Mouse (Mus musculus) embryonic facial prominence, embryonic 15.5 days (tissue): ENCODE results near the gene Clic5. TPM values are rescaled to one million over a fixed set of nuclear protein-coding genes. Genes with fewer than 3 reads are reported as not detected.

Source experiments
- ATAC-seq: fragments of 200-750 bp; cut with Nextera tagmentation; 2 replicates; pipeline ENCODE4 v1.8.0; 2017; ENCODE audit warnings: low read depth, moderate TSS enrichment; ENCODE audit not compliant: insufficient number of reproducible peaks, low FRiP score, low TSS enrichment
- H3K27ac ChIP-seq: fragments of 300-500 bp; sonication (generic); replicated peaks from 2 replicates; pipeline ENCODE4 v1.5.1; 2015; ENCODE audit warnings: mild to moderate bottlenecking, inconsistent platforms
- H3K27me3 ChIP-seq: fragments of 300-500 bp; sonication (generic); 2 replicates; pipeline ENCODE4 v1.6.1; 2015; ENCODE audit warnings: inconsistent platforms
- H3K36me3 ChIP-seq: fragments of 300-500 bp; sonication (generic); 2 replicates; pipeline ENCODE4 v1.6.1; 2015; ENCODE audit warnings: mild to moderate bottlenecking, inconsistent platforms
- H3K4me1 ChIP-seq: fragments of 300-500 bp; sonication (generic); 2 replicates; pipeline ENCODE4 v1.6.1; 2015; ENCODE audit warnings: inconsistent platforms
- H3K4me2 ChIP-seq: fragments of 300-500 bp; sonication (generic); replicated peaks from 2 replicates; pipeline ENCODE4 v1.6.1; 2015; ENCODE audit warnings: mild to moderate bottlenecking, inconsistent platforms
- H3K4me3 ChIP-seq: fragments of 300-500 bp; sonication (generic); replicated peaks from 2 replicates; pipeline ENCODE4 v1.5.1; 2015; ENCODE audit warnings: mild to moderate bottlenecking, inconsistent platforms
- H3K9ac ChIP-seq: fragments of 300-500 bp; sonication (generic); 2 replicates; pipeline ENCODE4 v1.6.1; 2015; ENCODE audit warnings: inconsistent platforms
- H3K9me3 ChIP-seq: fragments of 300-500 bp; sonication (generic); replicated peaks from 2 replicates; pipeline ENCODE4 v1.6.1; 2016; ENCODE audit warnings: inconsistent platforms
- WGBS: fragments of 180-500 bp; shearing (Covaris S2); methylation state at CpG from one replicate; pipeline ENCODE4 v1.1.7; 2015; 5-methylcytosine and 5-hydroxymethylcytosine counted together
- polyA plus RNA-seq: library from polyadenylated mRNA; unstranded; fragments of >200 nt; fragmentation: Nextera tagmentation; extraction: Ambion mirVana; gene quantifications from 2 replicates; pipeline ENCODE4 v1.2.1, GENCODE M21; 2015

Clic5 gene
- polyA plus RNA-seq, 1 experiment from 2014 or later: 1.1 TPM

DNA sequence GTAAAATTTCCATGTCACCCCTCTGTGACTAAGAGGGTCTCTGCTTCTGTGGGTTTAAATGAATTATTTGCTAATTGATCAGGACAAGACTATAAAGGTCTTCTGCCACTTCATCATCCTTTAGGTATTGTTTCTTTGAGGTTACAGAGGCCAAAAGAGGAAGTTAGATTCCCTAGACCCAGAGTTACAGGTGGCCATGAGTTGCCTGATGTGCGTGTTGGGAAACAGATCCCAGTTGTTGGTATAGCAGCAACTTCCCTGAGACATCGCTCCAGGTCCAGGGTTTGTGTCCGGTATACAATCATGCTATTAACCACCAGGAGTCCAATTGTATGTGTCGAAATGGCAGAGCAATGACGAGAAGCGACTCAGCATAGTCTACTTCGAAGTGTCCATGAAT lies 81.7 kb downstream of the Clic5 start:
- Histone ChIP-seq H3K4me3 (no peak overlapping the region), H3K36me3 (no peaks in the 10 kb centered on the region), H3K9ac (no peak overlapping the region), H3K4me2 (no peak overlapping the region), H3K27ac (no peak overlapping the region), H3K27me3 (no peaks in the 10 kb centered on the region), H3K4me1 (no peaks in the 10 kb centered on the region), H3K9me3 (no peaks in the 10 kb centered on the region)
- no peak for ATAC-seq
- 93% methylated on average over 7 of the region's 7 CpGs for WGBS

DNA sequence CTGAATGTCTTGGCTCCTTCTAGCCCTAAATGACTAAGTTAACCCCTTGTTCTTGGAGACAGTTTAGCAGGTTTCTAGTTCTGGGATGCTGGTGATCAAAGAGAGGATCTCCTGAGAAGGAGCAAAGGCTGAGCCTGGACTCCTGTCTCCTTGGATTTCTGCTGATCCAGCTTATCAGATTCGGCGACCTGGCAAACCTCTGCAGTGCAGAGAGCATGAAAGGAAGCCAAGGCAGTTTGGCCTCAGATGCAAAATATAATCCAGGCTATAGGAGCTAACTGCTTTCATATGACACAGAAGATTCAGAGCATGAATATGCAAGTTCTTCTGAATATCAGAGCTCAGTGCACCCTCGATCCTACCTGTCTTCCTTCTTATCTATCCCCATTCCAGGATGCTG lies 83.0 kb downstream of the Clic5 start:
- no peaks in the 10 kb centered on the region for H3K4me1 ChIP-seq
- H3K4me2 ChIP-seq: no peak overlapping the region
- no peaks in the 10 kb centered on the region for H3K36me3 ChIP-seq
- 75% methylated on average over 3 of the region's 3 CpGs for WGBS
- H3K9ac ChIP-seq: no peak overlapping the region
- no peak overlapping the region for H3K4me3 ChIP-seq
- H3K27ac ChIP-seq: no peak overlapping the region
- H3K9me3 ChIP-seq: no peaks in the 10 kb centered on the region
- no peak for ATAC-seq
- no peaks in the 10 kb centered on the region for H3K27me3 ChIP-seq

GRCm38 (mm10) chr17:44274804-44275203 lies 86.4 kb downstream of the Clic5 start:
- Histone ChIP-seq H3K36me3 (no peaks in the 10 kb centered on the region), H3K4me1 (no peaks in the 10 kb centered on the region), H3K4me3 (no peak overlapping the region), H3K9me3 (no peaks in the 10 kb centered on the region), H3K27me3 (no peaks in the 10 kb centered on the region), H3K27ac (no peak overlapping the region), H3K9ac (no peak overlapping the region), H3K4me2 (no peak overlapping the region)
- no peak for ATAC-seq

- Histone ChIP-seq H3K27me3 (no peaks in the 10 kb centered on the region), H3K4me2 (no peak overlapping the region), H3K4me3 (no peak overlapping the region), H3K9ac (no peak overlapping the region), H3K9me3 (no peaks in the 10 kb centered on the region), H3K36me3 (no peaks in the 10 kb centered on the region), H3K4me1 (no peaks in the 10 kb centered on the region), H3K27ac (no peak overlapping the region)
- ATAC-seq: no peak
- 98% methylated on average over 1 of the region's 1 CpGs for WGBS
Observed at GRCm38 (mm10) chr17:44288320-44288719, 99.9 kb downstream of the Clic5 start.

- no peak overlapping the region for H3K4me3 ChIP-seq
- no peaks in the 10 kb centered on the region for H3K36me3 ChIP-seq
- no peaks in the 10 kb centered on the region for H3K27me3 ChIP-seq
- H3K9me3 ChIP-seq: no peaks in the 10 kb centered on the region
- no peak overlapping the region for H3K9ac ChIP-seq
- ATAC-seq: peak; percentile 54; the same call in 1 of the 2 replicates
- WGBS: 54% methylated on average over 1 of the region's 1 CpGs
- H3K4me1 ChIP-seq: peaks cover 18% of the 10 kb centered on the region
- H3K4me2 ChIP-seq: no peak overlapping the region
- H3K27ac ChIP-seq: no peak overlapping the region
Observed at GRCm38 (mm10) chr17:44297221-44297620, 108.8 kb downstream of the Clic5 start.

DNA sequence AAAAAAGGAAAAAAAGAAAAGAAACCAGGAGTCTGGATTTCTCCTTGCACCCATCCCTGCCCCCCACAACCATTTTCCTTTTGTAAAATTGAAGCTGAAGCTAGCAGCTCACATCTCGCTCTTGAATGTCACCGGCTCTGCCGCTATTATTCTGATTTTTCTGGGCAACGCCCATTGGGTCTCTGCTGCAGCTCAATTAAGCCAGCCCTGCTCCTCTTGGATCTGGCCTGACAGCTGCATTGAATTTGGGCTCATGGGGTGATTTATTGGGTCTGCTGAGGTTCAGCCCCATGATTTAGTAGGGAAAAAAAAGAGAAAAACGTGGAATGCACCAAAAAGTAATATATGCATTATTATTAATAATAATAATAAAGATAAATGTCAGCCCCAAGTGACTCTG lies 111.9 kb downstream of the Clic5 start:
- Histone ChIP-seq H3K9ac (no peak overlapping the region), H3K36me3 (no peaks in the 10 kb centered on the region), H3K9me3 (no peaks in the 10 kb centered on the region), H3K27ac (peak overlapping the region; percentile 72), H3K27me3 (no peaks in the 10 kb centered on the region), H3K4me1 (peaks cover 18% of the 10 kb centered on the region), H3K4me2 (no peak overlapping the region), H3K4me3 (no peak overlapping the region)
- no peak for ATAC-seq
- WGBS: 12% methylated on average over 5 of the region's 5 CpGs

- Histone ChIP-seq H3K4me1 (peaks cover 18% of the 10 kb centered on the region), H3K9ac (no peak overlapping the region), H3K27me3 (no peaks in the 10 kb centered on the region), H3K9me3 (no peaks in the 10 kb centered on the region), H3K4me3 (no peak overlapping the region), H3K4me2 (no peak overlapping the region), H3K36me3 (no peaks in the 10 kb centered on the region), H3K27ac (peak overlapping the region; percentile 72; the same call in 1 of the 2 replicates)
- ATAC-seq: peak; percentile 39; the same call in 1 of the 2 replicates
- 25% methylated on average over 4 of the region's 4 CpGs for WGBS
Observed at GRCm38 (mm10) chr17:44300723-44301122, 112.3 kb downstream of the Clic5 start.

- H3K4me2 ChIP-seq: no peak overlapping the region
- H3K9me3 ChIP-seq: no peaks in the 10 kb centered on the region
Observed at GRCm38 (mm10) chr17:44301224-44301811, 112.9 kb downstream of the Clic5 start.

DNA sequence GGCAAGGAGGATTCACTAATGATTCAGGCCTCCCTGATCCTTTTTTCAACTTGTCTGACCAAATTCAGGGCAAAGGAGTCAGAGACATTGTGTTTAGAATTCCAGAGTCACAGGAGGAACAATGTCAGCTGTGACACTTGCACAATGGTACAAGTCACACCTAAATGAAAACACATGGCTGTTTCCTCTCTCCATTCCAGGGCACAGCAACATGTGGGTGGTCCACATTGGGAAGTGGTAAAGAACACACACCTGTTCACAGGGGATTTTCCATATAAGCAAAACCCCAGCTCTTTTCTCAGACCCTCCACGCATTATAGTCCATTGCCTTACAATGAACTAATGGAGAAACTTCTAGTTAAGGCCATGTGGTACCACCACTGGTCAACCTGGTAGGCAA lies 115.7 kb downstream of the Clic5 start:
- 73% methylated on average over 1 of the region's 1 CpGs for WGBS

More at GRCm38 (mm10) chr17:44301224-44301811, 112.9 kb downstream of the Clic5 start:
- H3K36me3 ChIP-seq: no peaks in the 10 kb centered on the region
- WGBS: 78% methylated on average over 17 of the region's 17 CpGs
- no peak overlapping the region for H3K9ac ChIP-seq
- peaks cover 18% of the 10 kb centered on the region for H3K4me1 ChIP-seq
- H3K27ac ChIP-seq: no peak overlapping the region; the same call in 1 of the 2 replicates
- no peaks in the 10 kb centered on the region for H3K27me3 ChIP-seq
- no peak overlapping the region for H3K4me3 ChIP-seq
- no peak for ATAC-seq

GRCm38 (mm10) chr17:44309914-44310622 lies 121.7 kb downstream of the Clic5 start:
- 32% methylated on average over 10 of the region's 10 CpGs for WGBS
- peak; percentile 57; the same call in 1 of the 2 replicates for ATAC-seq
- H3K27ac ChIP-seq: 0 out of 2 replicates have a peak overlapping the region, but pooled peaks have one; percentile 48
- no peaks in the 10 kb centered on the region for H3K27me3 ChIP-seq
- no peak overlapping the region for H3K9ac ChIP-seq
- no peaks in the 10 kb centered on the region for H3K9me3 ChIP-seq
- H3K36me3 ChIP-seq: no peaks in the 10 kb centered on the region
- no peak overlapping the region for H3K4me3 ChIP-seq
- no peak overlapping the region for H3K4me2 ChIP-seq
- no peaks in the 10 kb centered on the region for H3K4me1 ChIP-seq

More for the DNA sequence above, 115.7 kb downstream of the Clic5 start:
- no peak overlapping the region for H3K27ac ChIP-seq
- no peak overlapping the region for H3K4me3 ChIP-seq
- H3K27me3 ChIP-seq: no peaks in the 10 kb centered on the region
- H3K9ac ChIP-seq: no peak overlapping the region
- peaks cover 18% of the 10 kb centered on the region for H3K4me1 ChIP-seq
- H3K36me3 ChIP-seq: no peaks in the 10 kb centered on the region
- no peaks in the 10 kb centered on the region for H3K9me3 ChIP-seq
- no peak overlapping the region for H3K4me2 ChIP-seq
- no peak for ATAC-seq

- ATAC-seq: no peak
- Histone ChIP-seq H3K9me3 (no peaks in the 10 kb centered on the region), H3K4me1 (peaks cover 10% of the 10 kb centered on the region), H3K27ac (no peak overlapping the region), H3K9ac (no peak overlapping the region), H3K4me2 (no peak overlapping the region), H3K4me3 (no peak overlapping the region), H3K27me3 (no peaks in the 10 kb centered on the region), H3K36me3 (no peaks in the 10 kb centered on the region)
- 81% methylated on average over 10 of the region's 10 CpGs for WGBS
Observed at GRCm38 (mm10) chr17:44325314-44325713, 136.9 kb downstream of the Clic5 start.
